Mouse (Mus musculus) liver, adult (tissue): ENCODE results near the gene 1700020L24Rik.

Source experiments
- GATA4 ChIP-seq: IDR thresholded peaks from 2 replicates; pipeline ENCODE4 v1.6.1; 2014; ENCODE audit warnings: mild to moderate bottlenecking, low read length; ENCODE audit not compliant: insufficient replicate concordance

Gene 1700020L24Rik

GRCm38 (mm10) chr11:83437377-83437776, at the start of gene 1700020L24Rik:
TSS of gene 1700020L24Rik (plus strand) at chr11:83437677.
- no peak for TF ChIP-seq GATA4

- TF ChIP-seq GATA4 = no peak
Observed at GRCm38 (mm10) chr11:83393062-83393461, 44.4 kb upstream of the 1700020L24Rik start.

- no peak for TF ChIP-seq GATA4
Observed at GRCm38 (mm10) chr11:83394802-83395439, 42.6 kb upstream of the 1700020L24Rik start.

GRCm38 (mm10) chr11:83397626-83398025, 39.9 kb upstream of the 1700020L24Rik start:
- no peak for TF ChIP-seq GATA4

GRCm38 (mm10) chr11:83398724-83399123, 38.8 kb upstream of the 1700020L24Rik start:
- no peak for TF ChIP-seq GATA4

- no peak for TF ChIP-seq GATA4
Observed at GRCm38 (mm10) chr11:83403787-83404186, 33.7 kb upstream of the 1700020L24Rik start.

GRCm38 (mm10) chr11:83406391-83406790, 31.1 kb upstream of the 1700020L24Rik start:
- no peak for TF ChIP-seq GATA4

- TF ChIP-seq GATA4 = no peak
Observed at GRCm38 (mm10) chr11:83408242-83408641, 29.2 kb upstream of the 1700020L24Rik start.

GRCm38 (mm10) chr11:83409087-83409754, 28.3 kb upstream of the 1700020L24Rik start, which contains the start of gene Rasl10b:
TSS of gene Rasl10b (plus strand) at chr11:83409137.
- no peak for TF ChIP-seq GATA4

GRCm38 (mm10) chr11:83409792-83410291, 27.6 kb upstream of the 1700020L24Rik start:
- TF ChIP-seq GATA4 = no peak

- TF ChIP-seq GATA4 = no peak
Observed at GRCm38 (mm10) chr11:83410510-83410909, 27.0 kb upstream of the 1700020L24Rik start.

GRCm38 (mm10) chr11:83417080-83417479, 20.4 kb upstream of the 1700020L24Rik start:
- no peak for TF ChIP-seq GATA4

- TF ChIP-seq GATA4 = no peak
Observed at GRCm38 (mm10) chr11:83417708-83418107, 19.8 kb upstream of the 1700020L24Rik start.

GRCm38 (mm10) chr11:83418566-83418965, 18.9 kb upstream of the 1700020L24Rik start:
- TF ChIP-seq GATA4 = no peak

- no peak for TF ChIP-seq GATA4
Observed at GRCm38 (mm10) chr11:83420338-83420737, 17.1 kb upstream of the 1700020L24Rik start.

- TF ChIP-seq GATA4 = no peak
Observed at GRCm38 (mm10) chr11:83421305-83421704, 16.2 kb upstream of the 1700020L24Rik start.
